18 mouse cellular contexts compared by ENCODE assay signal in genomic region chr10:12909891-12910290, GRCm38 (mm10). TPM values are rescaled to one million over a fixed set of nuclear protein-coding genes. Genes with fewer than 3 reads are reported as not detected.
DNase-seq lines count a peak whose midpoint lies in the region; ATAC-seq lines count a peak whose summit lies in the region.
"Had no signal": no experiment of that assay in that cellular context is flagged by ENCODE, and none has a peak within 500 bp of the region (broad histone marks: within the 10 kb centered on the region; RNA-seq: fewer than 3 reads in every experiment).

No protein-coding gene starts in this region.

- ATAC-seq in heart, embryonic 12.5 days (ENCODE audit: insufficient number of reproducible peaks, low FRiP score), result no peak
- ATAC-seq: forebrain, embryonic 13.5 days; forebrain, embryonic 15.5 days; forebrain, postnatal 0 days had no signal

- H3K27ac ChIP-seq in heart, embryonic 10.5 days, result no peak overlapping the region
- no peak overlapping the region for H3K27ac ChIP-seq in heart, embryonic 12.5 days (ENCODE audit: poor library complexity, severe bottlenecking)
- H3K27ac ChIP-seq: embryonic facial prominence, embryonic 10.5 days; embryonic facial prominence, embryonic 12.5 days; forebrain, embryonic 13.5 days; forebrain, embryonic 15.5 days had no signal

- H3K4me3 ChIP-seq in heart, embryonic 10.5 days, result no peak overlapping the region
- no peak overlapping the region for H3K4me3 ChIP-seq in heart, embryonic 12.5 days
- H3K4me3 ChIP-seq: embryonic facial prominence, embryonic 10.5 days; embryonic facial prominence, embryonic 12.5 days; forebrain, embryonic 13.5 days; forebrain, embryonic 15.5 days had no signal

- H3K9ac ChIP-seq in heart, embryonic 12.5 days, result no peak overlapping the region
- H3K9ac ChIP-seq: embryonic facial prominence, embryonic 12.5 days; forebrain, embryonic 13.5 days; forebrain, embryonic 15.5 days; forebrain, postnatal 0 days had no signal

- no peaks in the 10 kb centered on the region for H3K36me3 ChIP-seq in heart, embryonic 10.5 days
- H3K36me3 ChIP-seq in heart, embryonic 12.5 days, result no peaks in the 10 kb centered on the region
- H3K36me3 ChIP-seq: embryonic facial prominence, embryonic 10.5 days; embryonic facial prominence, embryonic 12.5 days; forebrain, embryonic 15.5 days had no signal

- H3K4me2 ChIP-seq in heart, embryonic 12.5 days, result no peak overlapping the region
- H3K4me2 ChIP-seq: embryonic facial prominence, embryonic 12.5 days; forebrain, embryonic 13.5 days; forebrain, embryonic 15.5 days had no signal

- WGBS in heart, embryonic 10.5 days, result 85% methylated on average over 2 of the region's 2 CpGs
- WGBS in heart, embryonic 12.5 days, result 91% methylated on average over 2 of the region's 2 CpGs

- H3K27me3 ChIP-seq in heart, embryonic 10.5 days (ENCODE audit: insufficient read depth, poor library complexity, severe bottlenecking), result no peaks in the 10 kb centered on the region
- H3K27me3 ChIP-seq in heart, embryonic 12.5 days (replicated peaks), result no peaks in the 10 kb centered on the region
- H3K27me3 ChIP-seq: embryonic facial prominence, embryonic 12.5 days; forebrain, embryonic 13.5 days; forebrain, embryonic 15.5 days had no signal

- H3K9me3 ChIP-seq in heart, embryonic 10.5 days, result no peaks in the 10 kb centered on the region
- no peaks in the 10 kb centered on the region for H3K9me3 ChIP-seq in heart, embryonic 12.5 days (replicated peaks)
- H3K9me3 ChIP-seq: embryonic facial prominence, embryonic 10.5 days; embryonic facial prominence, embryonic 12.5 days; forebrain, embryonic 13.5 days; forebrain, embryonic 15.5 days had no signal

- peak; percentile 36 for DNase-seq in heart, embryonic 10.5 days (ENCODE audit: low spot score)
- DNase-seq in R1 (ENCODE audit: low read depth, low spot score) (peak; percentile 87), ZHBTc4 (ENCODE audit: low read depth, low spot score) (peak; percentile 27)
- no peak for DNase-seq in adrenal gland, postnatal 10 days
- DNase-seq: adrenal gland, adult 2 months; adrenal gland, postnatal 14 days; adrenal gland, postnatal 36 days; cerebellum, adult 11-12 months; cerebellum, adult 2 months; cerebellum, adult 9-10 months; cerebellum, postnatal 10 days; cerebellum, postnatal 25 days; forebrain, postnatal 0 days had no signal

- H3K4me1 ChIP-seq in heart, embryonic 10.5 days, result peaks cover 9% of the 10 kb centered on the region; the same call in 1 of the 2 replicates
- peaks cover 11% of the 10 kb centered on the region for H3K4me1 ChIP-seq in heart, embryonic 12.5 days (replicated peaks)
- H3K4me1 ChIP-seq: embryonic facial prominence, embryonic 12.5 days; forebrain, embryonic 13.5 days; forebrain, embryonic 15.5 days had no signal

RNA-seq across cellular contexts. Expression of gene Utrn, which starts 40.7 kb away (rescaled TPM):
- polyA plus RNA-seq in heart, embryonic 10.5 days (2016; fragmentation: Nextera tagmentation; extraction: Ambion mirVana), result 65.2 and 68.5 TPM in 2 replicates
- 66.8 and 69.2 TPM in 2 replicates for polyA plus RNA-seq in heart, embryonic 12.5 days (2016; fragmentation: Nextera tagmentation; extraction: Ambion mirVana)
- 10 to 100 TPM; 68.5 to 96.0 TPM for total RNA-seq in adrenal gland, postnatal 10 days (2021)

RNA-seq across cellular contexts. Expression of gene Stx11, which starts 54.2 kb away (rescaled TPM):
- polyA plus RNA-seq in heart, embryonic 10.5 days (2016; fragmentation: Nextera tagmentation; extraction: Ambion mirVana), result 5.3 and 6.0 TPM in 2 replicates
- polyA plus RNA-seq in heart, embryonic 12.5 days (2016; fragmentation: Nextera tagmentation; extraction: Ambion mirVana), result 5.5 and 6.4 TPM in 2 replicates
- total RNA-seq in adrenal gland, postnatal 10 days (2021), result 1 to 10 TPM; 4.5 to 4.7 TPM
